ENCODE assay signal across 22 mouse cellular contexts in the genomic region with DNA sequence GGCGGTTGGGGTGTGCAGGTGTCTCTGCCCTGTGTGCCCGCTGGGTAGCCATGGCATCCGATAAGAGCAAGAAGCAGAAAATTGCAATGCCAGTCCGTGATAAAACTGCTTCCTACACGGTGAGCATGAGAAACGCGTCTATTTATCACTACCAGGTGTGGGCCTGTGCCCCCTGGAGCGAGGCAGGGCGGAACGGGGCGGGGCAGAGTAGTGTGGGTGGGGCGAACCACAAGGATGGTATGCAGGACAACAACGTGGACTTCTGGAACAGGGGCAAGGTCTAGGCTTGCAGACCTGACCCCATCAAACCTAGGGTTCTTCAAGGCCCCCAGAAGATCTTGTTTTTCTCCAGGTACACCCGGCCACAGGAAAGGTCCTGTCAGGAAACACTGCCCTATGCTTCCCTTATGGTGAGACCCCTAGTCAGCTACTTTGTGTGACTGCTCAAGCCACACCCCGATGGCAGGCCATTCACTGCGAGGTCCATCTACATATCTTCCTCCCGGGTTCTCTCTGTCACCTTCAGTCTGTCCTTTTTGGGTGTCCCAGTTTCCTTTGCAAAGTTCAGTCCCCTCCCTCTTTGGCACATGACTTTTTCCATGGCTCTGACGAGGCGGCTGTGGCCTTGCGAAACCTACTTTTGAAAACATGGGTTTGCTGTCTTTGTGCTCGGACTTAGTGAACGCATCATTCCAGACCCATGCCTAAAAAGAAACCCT. TPM values are rescaled to one million over a fixed set of nuclear protein-coding genes. Genes with fewer than 3 reads are reported as not detected.
"Had no signal": no experiment of that assay in that cellular context is flagged by ENCODE, and none has a peak within 500 bp of the region (broad histone marks: within the 10 kb centered on the region; RNA-seq: fewer than 3 reads in every experiment).

A gene (minus strand): TSS at position 193 of the 719 bp plus-strand sequence.

- H3K9ac ChIP-seq: liver, embryonic 13.5 days; liver, postnatal 0 days; lung, embryonic 15.5 days; midbrain, embryonic 12.5 days; neural tube, embryonic 13.5 days had no signal

- H3K36me3 ChIP-seq: limb, embryonic 10.5 days; liver, embryonic 13.5 days; lung, embryonic 15.5 days; midbrain, embryonic 12.5 days; neural tube, embryonic 13.5 days had no signal

- H3K4me2 ChIP-seq: liver, embryonic 13.5 days; lung, embryonic 15.5 days; midbrain, embryonic 12.5 days; neural tube, embryonic 13.5 days had no signal

- ATAC-seq: liver, postnatal 0 days; midbrain, embryonic 16.5 days had no signal

- H3K27me3 ChIP-seq: liver, embryonic 13.5 days; lung, embryonic 15.5 days; midbrain, embryonic 12.5 days; neural tube, embryonic 13.5 days had no signal

- H3K4me1 ChIP-seq: limb, embryonic 10.5 days; liver, embryonic 13.5 days; lung, embryonic 15.5 days; neural tube, embryonic 13.5 days had no signal

- H3K27ac ChIP-seq: left cerebral cortex, adult 2 months; limb, embryonic 10.5 days; liver, embryonic 13.5 days; lung, embryonic 15.5 days; midbrain, embryonic 12.5 days; neural tube, embryonic 13.5 days had no signal

- H3K9me3 ChIP-seq: limb, embryonic 10.5 days; lung, embryonic 15.5 days; midbrain, embryonic 12.5 days; neural tube, embryonic 13.5 days had no signal

- DNase-seq: kidney, adult 18-20 months; kidney, postnatal 25 days; liver, embryonic 13.5 days; liver, postnatal 0 days; lung, postnatal 36 days; retina, postnatal 1 day; right cerebral cortex, postnatal 4 days; spleen, adult 18-20 months; thymus, adult 18-20 months; thymus, postnatal 14 days had no signal

- H3K4me3 ChIP-seq: left cerebral cortex, adult 2 months; limb, embryonic 10.5 days; liver, embryonic 13.5 days; lung, embryonic 15.5 days; midbrain, embryonic 12.5 days; neural tube, embryonic 13.5 days had no signal

RNA-seq across cellular contexts. Expression of the gene that starts here (rescaled TPM):
- total RNA-seq: layer of hippocampus, postnatal 25 days; left cerebral cortex, adult 2 months; left cerebral cortex, postnatal 14 days; megakaryocyte progenitor cell, adult 5-6 weeks had no signal
- polyA plus RNA-seq: kidney, embryonic 16.5 days; limb, embryonic 10.5 days; limb, embryonic 14.5 days; liver, embryonic 13.5 days; liver, postnatal 0 days; lung, embryonic 15.5 days; midbrain, embryonic 12.5 days; midbrain, embryonic 16.5 days; neural tube, embryonic 13.5 days; stomach, embryonic 14.5 days had no signal
